In genomic region chr1:128589488-128589887, GRCm38 (mm10) we compare ENCODE assay signal across 10 mouse cellular contexts. TPM values are rescaled to one million over a fixed set of nuclear protein-coding genes. Genes with fewer than 3 reads are reported as not detected.
DNase-seq lines count a peak whose midpoint lies in the region; ATAC-seq and TF ChIP-seq lines count a peak whose summit lies in the region.
"Had no signal": no experiment of that assay in that cellular context is flagged by ENCODE, and none has a peak within 500 bp of the region (broad histone marks: within the 10 kb centered on the region; RNA-seq: fewer than 3 reads in every experiment).

No protein-coding gene starts in this region.

- DNase-seq in heart, postnatal 0 days (ENCODE audit: low spot score), result no peak
- DNase-seq in heart, adult 9 months (ENCODE audit: low spot score in 2 of 2), result no peak
- DNase-seq in CH12.LX (ENCODE audit: extremely low read depth), result no peak
- no peak for DNase-seq in forebrain, embryonic 14.5 days (ENCODE audit: low spot score)
- DNase-seq in midbrain, embryonic 14.5 days, result no peak
- no peak for DNase-seq in layer of hippocampus, postnatal 10 days (ENCODE audit: low spot score in 2 of 2)
- no peak for DNase-seq in adrenal gland, adult 2 months

- H3K4me1 ChIP-seq in heart, postnatal 0 days (ENCODE audit: control insufficient read depth, insufficient read depth), result peaks cover 17% of the 10 kb centered on the region
- peaks cover 14 to 59% of the 10 kb centered on the region in 2 experiments for H3K4me1 ChIP-seq in CH12.LX (ENCODE audit: control insufficient read depth in 1 of 2, insufficient read depth in 2 of 2)
- peaks cover 31% of the 10 kb centered on the region for H3K4me1 ChIP-seq in forebrain, embryonic 14.5 days (ENCODE audit: control insufficient read depth, insufficient read depth, low read length)
- peaks cover 32% of the 10 kb centered on the region for H3K4me1 ChIP-seq in midbrain, embryonic 14.5 days (ENCODE audit: control insufficient read depth, insufficient read depth, low read length)

- no peak; the same call in 1 of the 2 replicates for TF ChIP-seq RAD21 in CH12.LX (IDR thresholded peaks at IDR 0.05; ENCODE audit: low read depth, low read length)

- H3K9ac ChIP-seq in heart, postnatal 0 days (replicated peaks; ENCODE audit: low read depth, low read length), result no peak overlapping the region
- peak overlapping the region; percentile 80; the same call in 1 of the 2 replicates for H3K9ac ChIP-seq in CH12.LX (ENCODE audit: insufficient read depth, low read depth)
- 0 out of 2 replicates have a peak overlapping the region, but pooled peaks have one; percentile 2 for H3K9ac ChIP-seq in forebrain, embryonic 14.5 days (ENCODE audit: low read length)
- H3K9ac ChIP-seq in midbrain, embryonic 14.5 days (replicated peaks; ENCODE audit: low read length), result peak overlapping the region; percentile 74; the same call in 1 of the 2 replicates

- in situ Hi-C loops in CH12.LX (cut with MboI; ENCODE audit: low pct_ligation_motif_present, low pct_unique_long_range_greater_than_20kb, low sequenced_read_pairs), result loop anchor here (10.0 kb wide), 2 partner anchors 55 to 225 kb away; no protein-coding TSS in a partner anchor

- 90% methylated on average over 9 of the region's 9 CpGs for WGBS in heart, postnatal 0 days
- 86% methylated on average over 9 of the region's 9 CpGs for WGBS in forebrain, embryonic 14.5 days
- 46% methylated on average over 9 of the region's 9 CpGs for WGBS in midbrain, embryonic 14.5 days

- no peak for TF ChIP-seq EP300 in heart, postnatal 0 days (IDR thresholded peaks at IDR 0.05; ENCODE audit: low read depth)
- TF ChIP-seq EP300 in CH12.LX (IDR thresholded peaks at IDR 0.05; ENCODE audit: low read length), result no peak

- H3K4me2 ChIP-seq in heart, postnatal 0 days (ENCODE audit: low read depth, low read length), result peak overlapping the region; percentile 66; the same call in 1 of the 2 replicates
- peak overlapping the region; percentile 81 for H3K4me2 ChIP-seq in CH12.LX (ENCODE audit: insufficient read depth, low read depth, poor library complexity, severe bottlenecking)
- H3K4me2 ChIP-seq in forebrain, embryonic 14.5 days (ENCODE audit: low read length), result peak overlapping the region; percentile 90
- H3K4me2 ChIP-seq in midbrain, embryonic 14.5 days (ENCODE audit: low read length), result peak overlapping the region; percentile 90

- TF ChIP-seq POLR2A in CH12.LX (IDR thresholded peaks at IDR 0.05; ENCODE audit: low read depth, low read length), result no peak

- TF ChIP-seq CTCF in heart, postnatal 0 days (IDR thresholded peaks at IDR 0.05; ENCODE audit: low read depth), result no peak
- no peak for TF ChIP-seq CTCF in CH12.LX (conservative IDR thresholded peaks at IDR 0.05 in 1 of 2, IDR thresholded peaks at IDR 0.05 in 1 of 2; ENCODE audit: low read depth in 2 of 2, low read length in 2 of 2)

- H3K79me2 ChIP-seq in CH12.LX (replicated peaks; ENCODE audit: control insufficient read depth, extremely low read depth, insufficient read depth, poor library complexity, severe bottlenecking), result peaks cover 46% of the 10 kb centered on the region

- H3K9me3 ChIP-seq in heart, postnatal 0 days (replicated peaks; ENCODE audit: control insufficient read depth, low read length), result no peaks in the 10 kb centered on the region
- no peaks in the 10 kb centered on the region for H3K9me3 ChIP-seq in CH12.LX (replicated peaks; ENCODE audit: low read length)
- H3K9me3 ChIP-seq in forebrain, embryonic 14.5 days (replicated peaks; ENCODE audit: control insufficient read depth, low read length), result no peaks in the 10 kb centered on the region
- no peaks in the 10 kb centered on the region for H3K9me3 ChIP-seq in midbrain, embryonic 14.5 days (ENCODE audit: control insufficient read depth, low read length)

- peaks cover 33% of the 10 kb centered on the region for H3K27me3 ChIP-seq in heart, postnatal 0 days (ENCODE audit: control insufficient read depth, insufficient read depth, low read length)
- no peaks in the 10 kb centered on the region for H3K27me3 ChIP-seq in CH12.LX (replicated peaks)
- H3K27me3 ChIP-seq in forebrain, embryonic 14.5 days (replicated peaks; ENCODE audit: control insufficient read depth, insufficient read depth, low read length), result no peaks in the 10 kb centered on the region
- H3K27me3 ChIP-seq in midbrain, embryonic 14.5 days (ENCODE audit: control insufficient read depth, insufficient read depth, low read length), result no peaks in the 10 kb centered on the region

- no peak for ATAC-seq in heart, postnatal 0 days (ENCODE audit: insufficient read depth, low read depth)
- ATAC-seq in forebrain, embryonic 14.5 days, result no peak
- ATAC-seq in midbrain, embryonic 14.5 days (ENCODE audit: low FRiP score, low TSS enrichment), result no peak
- no peak for ATAC-seq in erythroblast, adult 5-6 weeks (replicated peaks; ENCODE audit: low FRiP score, poor library complexity, severe bottlenecking)
- ATAC-seq: CD4-positive, CD25-positive, alpha-beta regulatory T cell, adult 4 months had no signal

- dilution Hi-C loops in CH12.LX (cut with MboI; ENCODE audit: extremely low pct_ligation_motif_present, extremely low pct_unique_long_range_greater_than_20kb, low sequenced_read_pairs), result no loop called here

- 0 out of 2 replicates have a peak, but pooled peaks cover 3% of the 10 kb centered on the region for H3K36me3 ChIP-seq in heart, postnatal 0 days (replicated peaks; ENCODE audit: control insufficient read depth, insufficient read depth, low read length)
- peaks cover 21 to 26% of the 10 kb centered on the region in 2 experiments for H3K36me3 ChIP-seq in CH12.LX (replicated peaks in 1 of 2; ENCODE audit: control insufficient read depth in 1 of 2, insufficient read depth in 1 of 2, low read length in 1 of 2)
- peaks cover 10% of the 10 kb centered on the region for H3K36me3 ChIP-seq in forebrain, embryonic 14.5 days (ENCODE audit: control insufficient read depth, insufficient read depth, low read length)
- no peaks in the 10 kb centered on the region for H3K36me3 ChIP-seq in midbrain, embryonic 14.5 days (ENCODE audit: control insufficient read depth, insufficient read depth, low read length)

- H3K4me3 ChIP-seq in heart, postnatal 0 days (ENCODE audit: low read depth, low read length), result peak overlapping the region; percentile 56; the same call in 1 of the 2 replicates
- H3K4me3 ChIP-seq in CH12.LX (replicated peaks in 1 of 3; ENCODE audit: low read depth in 2 of 3, low read length in 2 of 3, poor library complexity in 1 of 3), result peak overlapping the region; percentile 63 to 85 (median 77)
- peak overlapping the region; percentile 65 for H3K4me3 ChIP-seq in forebrain, embryonic 14.5 days (ENCODE audit: low read depth, low read length)
- H3K4me3 ChIP-seq in midbrain, embryonic 14.5 days (replicated peaks; ENCODE audit: low read depth, low read length), result peak overlapping the region; percentile 63
- H3K4me3 ChIP-seq: erythroblast, embryonic 14.5 days had no signal

- no peak overlapping the region for H3K27ac ChIP-seq in heart, postnatal 0 days (ENCODE audit: low read depth)
- H3K27ac ChIP-seq in CH12.LX (ENCODE audit: insufficient read depth, low read depth), result peak overlapping the region; percentile 50
- no peak overlapping the region for H3K27ac ChIP-seq in forebrain, embryonic 14.5 days (ENCODE audit: low read depth, low read length)
- H3K27ac ChIP-seq in midbrain, embryonic 14.5 days (replicated peaks; ENCODE audit: low read depth, low read length), result peak overlapping the region; percentile 34; the same call in 1 of the 2 replicates

TF ChIP-seq in CH12.LX, 34 proteins besides CTCF, POLR2A, EP300 and RAD21:
- peak; percentile 24; the same call in 1 of the 2 replicates for TF ChIP-seq ELF1 (IDR thresholded peaks at IDR 0.05; ENCODE audit: low read depth, low read length)
- peak; percentile 59; the same call in 1 of the 2 replicates for TF ChIP-seq MXI1 (IDR thresholded peaks at IDR 0.05; ENCODE audit: low read depth, low read length)
- 0 out of 2 replicates have a peak, but pooled peaks have one; percentile 19 for TF ChIP-seq IRF4 (IDR thresholded peaks at IDR 0.05; ENCODE audit: low read depth, low read length)
- TF ChIP-seq SMC3 (IDR thresholded peaks at IDR 0.05; ENCODE audit: low read depth, low read length), result peak; percentile 18
- no peak for TF ChIP-seq ZKSCAN1 (IDR thresholded peaks at IDR 0.05; ENCODE audit: borderline replicate concordance, low read depth, low read length)
- TF ChIP-seq BHLHE40 (IDR thresholded peaks at IDR 0.05; ENCODE audit: low read depth, low read length), result no peak
- peak; percentile 73; the same call in 1 of the 2 replicates for TF ChIP-seq SIN3A (IDR thresholded peaks at IDR 0.05; ENCODE audit: low read length)
- TF ChIP-seq TCF12 (IDR thresholded peaks at IDR 0.05; ENCODE audit: low read depth, low read length), result 0 out of 2 replicates have a peak, but pooled peaks have one; percentile 18
- TF ChIP-seq PAX5 (IDR thresholded peaks at IDR 0.05; ENCODE audit: low read length), result no peak

RNA-seq across cellular contexts. Expression of gene Cxcr4, which starts 2.6 kb away (rescaled TPM):
- 12.8 and 15.7 TPM in 2 replicates for total RNA-seq in heart, postnatal 0 days (2014; rRNA removed; ENCODE audit: low replicate concordance)
- polyA plus RNA-seq in heart, postnatal 0 days (2015; fragmentation: Nextera tagmentation; extraction: Ambion mirVana), result 0.99 and 1.0 TPM in 2 replicates
- 156 and 169 TPM in 2 replicates for total RNA-seq in CH12.LX (2012; rRNA removed)
- 86.6 and 102 TPM in 2 replicates for total RNA-seq in CH12.LX (2014; rRNA removed)
- 80.3 and 80.6 TPM in 2 replicates for polyA plus RNA-seq in CH12.LX (2012; ENCODE audit: insufficient read length, low read depth)
- 13.5 and 13.8 TPM in 2 replicates for polyA plus RNA-seq in forebrain, embryonic 14.5 days (2014; fragmentation: Nextera tagmentation; extraction: Ambion mirVana)
- 10.2 and 12.3 TPM in 2 replicates for polyA plus RNA-seq in midbrain, embryonic 14.5 days (2014; fragmentation: Nextera tagmentation; extraction: Ambion mirVana)
- total RNA-seq in erythroblast, adult 5-6 weeks (2015; ENCODE audit: low replicate concordance), result 121 and 151 TPM in 2 replicates
- total RNA-seq in erythroblast, adult 5-6 weeks (2017; ENCODE audit: low replicate concordance), result 109 and 111 TPM in 2 replicates
- total RNA-seq in layer of hippocampus, postnatal 10 days (2021), result 10 to 100 TPM; 19.5 to 22.5 TPM
- 10 to 100 TPM; 18.4 to 36.7 TPM for total RNA-seq in adrenal gland, adult 2 months (2021)
- 41.9 and 88.3 TPM in 2 replicates for polyA plus RNA-seq in adrenal gland, adult 2 months (2012; rRNA removed)
- polyA plus RNA-seq: erythroblast, embryonic 14.5 days had no signal

Comparison
In these comparisons a context has a peak if more than half of its experiments do, and no peak if none do; other contexts are left out.
1. H3K27ac ChIP-seq: peak in CH12.LX (single experiment) and midbrain, embryonic 14.5 days (single experiment); none in heart, postnatal 0 days (single experiment) and forebrain, embryonic 14.5 days (single experiment).
2. Peak in every context shown above with its lines, with median percentiles within 50 percentile points of each other: H3K4me2 ChIP-seq and H3K4me3 ChIP-seq.